Mouse (Mus musculus) olfactory bulb, adult 2 months (tissue): ENCODE data around the gene Arhgef19.

Experiments used
- CTCF ChIP-seq: fragments of 200-500 bp; IDR thresholded peaks from 2 replicates; pipeline ENCODE4 v1.5.1; 2012; ENCODE audit warnings: low read depth, mild to moderate bottlenecking, low read length, moderate library complexity; ENCODE audit not compliant: insufficient read depth
- POLR2A ChIP-seq: fragments of 200-500 bp; IDR thresholded peaks from 2 replicates; pipeline ENCODE4 v1.6.1; 2012; ENCODE audit warnings: mild to moderate bottlenecking, low read depth, low read length, moderate library complexity; ENCODE audit not compliant: insufficient read depth

GRCm38 (mm10) chr4:141228687-141229086 lies 10.6 kb upstream of the Arhgef19 start:
- TF ChIP-seq CTCF (no peak), POLR2A (no peak)
